Mouse (Mus musculus) brain, embryonic 14.5 days (tissue): ENCODE measurements around the gene Thegl.

Experiments
- CTCF ChIP-seq: fragments of 200-500 bp; IDR thresholded peaks from 2 replicates; pipeline ENCODE4 v1.5.1; 2012; ENCODE audit warnings: inconsistent platforms, mild to moderate bottlenecking, moderate library complexity, borderline replicate concordance; ENCODE audit not compliant: insufficient read depth, insufficient read length; ENCODE audit errors: extremely low read depth
- POLR2A ChIP-seq: fragments of 200-500 bp; IDR thresholded peaks from 2 replicates; pipeline ENCODE4 v1.6.1; 2012; ENCODE audit warnings: mild to moderate bottlenecking, inconsistent platforms, borderline replicate concordance; ENCODE audit not compliant: poor library complexity, insufficient read depth, insufficient read length, severe bottlenecking; ENCODE audit errors: extremely low read depth

DNA sequence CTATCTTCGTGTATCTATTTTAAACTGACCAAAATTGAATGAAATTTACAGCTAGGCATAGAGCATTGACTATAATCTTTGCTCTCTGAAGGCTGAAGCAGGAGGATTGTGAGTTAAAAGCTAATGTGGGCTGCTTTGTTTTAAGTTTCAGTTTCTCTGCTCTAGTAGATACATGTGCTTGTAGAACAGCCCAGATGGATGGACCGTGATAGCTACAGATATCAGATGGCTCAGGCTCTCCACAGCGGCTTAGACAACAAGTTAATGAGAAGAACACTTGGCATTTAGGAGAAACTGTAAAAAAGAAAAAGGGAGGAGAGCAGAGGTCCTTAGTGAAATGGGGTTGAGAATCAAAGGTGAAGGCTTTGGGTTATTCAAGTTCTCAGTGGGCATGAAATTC is 25.0 kb upstream of the Thegl start:
- no peak for TF ChIP-seq CTCF
- TF ChIP-seq POLR2A = no peak
